Mouse (Mus musculus): Measurements from ENCODE around the gene Rrp12.
A peak's percentile ranks its signal among the peaks of the same experiment; 100 is the strongest.
"Not testable (repeated sequence)": the region's sequence is repeated elsewhere in the genome, so short reads cannot be mapped to it uniquely, and the experiment has no call there.

The Rrp12 gene

DNA sequence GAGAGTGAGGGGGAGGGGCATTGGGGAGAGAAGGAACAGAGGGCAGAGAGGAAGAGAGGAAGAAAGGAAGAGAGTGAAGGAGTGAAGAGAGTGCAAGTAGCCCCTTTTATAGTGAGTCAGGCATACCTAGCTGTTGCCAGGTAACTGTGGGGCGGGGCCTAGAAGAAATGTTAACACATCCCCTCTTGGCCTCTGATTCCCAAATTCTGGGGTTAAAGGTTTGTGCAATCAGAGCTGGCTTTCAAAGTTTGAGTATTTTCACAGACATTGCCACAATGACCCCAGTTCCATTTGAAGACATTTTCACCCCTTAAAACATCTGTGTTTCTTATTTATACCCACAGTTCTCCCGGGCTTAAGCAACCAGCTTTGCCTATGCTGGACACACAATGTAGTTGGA lies 9.3 kb upstream of the Rrp12 start:
- no peak for DNase-seq

DNA sequence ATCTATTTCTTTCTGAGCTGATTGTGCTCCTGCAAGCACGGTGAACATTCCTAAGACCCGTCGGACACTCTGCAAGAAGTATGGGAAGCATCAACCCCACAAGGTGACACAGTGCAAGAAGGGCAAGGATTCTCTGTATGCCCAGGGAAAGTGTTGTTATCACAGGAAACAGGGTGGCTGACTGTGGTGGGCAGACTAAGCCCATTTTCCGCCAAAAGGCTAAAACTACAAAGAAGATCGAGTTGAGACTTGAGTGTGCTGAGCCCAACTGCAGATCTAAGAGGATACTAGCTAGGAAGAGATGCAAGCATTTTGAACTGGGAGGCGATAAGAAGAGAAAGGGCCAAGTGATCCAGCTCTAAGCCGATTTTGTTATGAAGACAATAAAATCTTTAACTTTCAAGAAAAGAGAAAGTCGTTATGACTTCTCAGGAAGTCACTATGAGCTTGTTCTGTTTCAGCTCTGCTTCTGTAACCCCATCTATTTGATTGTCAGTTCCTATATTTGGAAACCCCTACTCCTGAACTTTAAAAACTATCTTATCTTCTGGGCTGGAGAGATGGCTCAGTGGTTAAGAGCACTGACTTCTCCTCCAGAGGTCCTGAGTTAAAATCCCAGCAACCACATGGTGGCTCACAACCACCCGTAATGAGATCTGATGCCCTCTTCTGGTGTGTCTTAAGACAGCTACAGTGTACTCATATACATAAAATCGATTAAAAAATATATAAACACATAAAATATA lies 7.0 kb upstream of the Rrp12 start:
- DNase-seq = no peak

DNA sequence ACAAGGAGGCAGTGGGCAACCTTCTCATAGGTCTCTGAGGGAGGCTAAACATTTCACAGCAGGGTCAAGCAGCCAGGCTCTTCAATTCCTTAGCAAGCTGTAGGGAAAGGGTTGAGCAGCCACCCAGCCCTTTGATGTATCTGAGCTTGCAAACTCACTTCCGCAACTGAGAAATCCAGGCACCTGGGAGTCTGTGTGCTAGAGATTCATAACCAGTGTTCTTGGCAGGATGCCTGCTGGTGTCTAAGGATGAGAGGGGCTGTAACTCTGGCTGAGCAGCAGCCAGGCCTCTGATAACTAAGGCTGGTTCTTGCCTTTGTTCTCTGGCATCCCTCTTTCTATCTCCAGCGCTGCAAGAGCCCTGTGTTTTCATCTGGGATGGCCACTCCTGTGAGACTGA lies 5.7 kb upstream of the Rrp12 start:
- DNase-seq = no peak

DNA sequence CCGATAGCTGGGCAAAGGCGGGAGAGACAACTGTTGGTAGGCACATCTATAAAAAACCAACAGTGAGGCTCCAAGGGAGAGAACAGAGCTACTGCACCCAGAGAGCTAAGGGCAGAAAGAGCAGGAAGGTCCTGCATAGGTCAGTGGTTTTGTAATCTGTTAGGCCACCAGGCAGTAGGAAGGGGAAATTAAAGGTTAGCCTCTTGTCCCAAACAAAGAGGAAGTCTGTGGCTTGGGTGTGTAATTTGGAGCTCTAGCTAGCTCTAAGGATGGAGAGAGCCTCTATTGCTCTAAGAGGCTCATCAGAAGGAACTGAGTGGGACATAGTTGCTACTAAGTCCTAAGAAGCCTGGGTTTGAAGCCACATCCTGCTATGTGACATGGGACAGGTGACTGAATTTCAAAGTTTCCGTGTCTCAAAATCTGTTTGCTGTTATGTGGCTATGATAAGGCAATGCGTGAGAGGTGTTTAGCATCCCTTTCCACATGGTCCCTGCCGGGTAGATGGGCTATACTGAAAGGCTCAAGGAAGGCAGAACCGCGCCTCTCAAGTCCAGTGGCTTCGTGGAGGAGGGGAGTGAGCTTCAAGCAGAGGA lies 4.6 kb upstream of the Rrp12 start:
- DNase-seq = no peak

DNA sequence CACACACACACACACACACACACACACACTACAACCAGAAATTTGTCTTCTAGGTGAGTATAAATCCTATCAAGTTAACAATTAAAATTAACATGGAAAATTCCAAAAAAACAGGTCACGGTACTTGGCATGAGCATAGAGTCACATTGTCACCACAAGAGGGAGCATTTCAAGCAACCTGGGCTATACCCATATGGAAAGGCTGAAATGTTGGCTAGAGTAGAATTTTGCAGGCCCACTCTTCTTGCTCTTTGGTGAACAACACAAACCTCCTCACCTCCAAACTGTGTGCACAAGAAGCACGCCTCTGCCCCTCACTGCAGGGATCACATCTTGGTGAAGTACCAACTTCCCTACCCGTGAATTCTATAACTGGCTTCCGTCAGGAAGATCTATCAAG lies 2.9 kb upstream of the Rrp12 start:
- no peak for DNase-seq

DNA sequence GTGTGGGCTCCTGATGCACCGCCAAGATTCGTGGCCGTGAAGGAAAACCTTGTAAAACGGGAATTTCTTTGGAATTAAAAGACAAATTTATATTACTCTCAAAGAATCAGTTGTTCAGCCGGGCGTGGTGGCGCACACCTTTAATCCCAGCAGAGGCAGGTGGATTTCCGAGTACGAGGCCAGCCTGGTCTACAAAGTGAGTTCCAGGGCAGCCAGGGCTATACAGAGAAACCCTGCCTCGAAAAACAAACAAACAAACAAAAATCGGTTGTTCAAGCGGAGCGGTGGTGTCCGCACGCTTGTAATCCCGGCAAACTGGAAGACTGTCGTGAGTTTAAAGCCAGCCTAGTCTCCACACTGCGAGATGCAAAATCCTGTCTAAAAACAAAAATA lies 342 bp upstream of the Rrp12 start:
- no peak for DNase-seq

DNA sequence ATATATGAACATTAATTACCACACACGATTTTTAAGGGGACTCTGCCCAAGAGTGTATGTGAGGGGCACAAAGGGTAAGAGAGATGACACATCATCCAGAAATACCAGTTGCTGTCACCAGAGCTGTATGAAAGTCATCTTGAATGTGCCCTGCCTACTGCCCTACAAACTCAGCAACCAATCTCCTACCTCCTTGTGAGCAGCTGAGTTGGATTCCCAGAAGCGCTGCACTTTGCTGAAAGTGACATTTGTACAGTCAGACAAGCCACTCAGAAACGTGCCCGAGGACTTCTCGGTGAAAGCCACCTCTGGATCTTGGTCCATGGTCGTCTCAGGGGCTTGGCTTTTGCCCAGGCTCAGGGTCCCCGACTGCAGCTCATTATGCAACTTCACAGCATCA lies 1.0 kb downstream of the Rrp12 start:
- DNase-seq = no peak

DNA sequence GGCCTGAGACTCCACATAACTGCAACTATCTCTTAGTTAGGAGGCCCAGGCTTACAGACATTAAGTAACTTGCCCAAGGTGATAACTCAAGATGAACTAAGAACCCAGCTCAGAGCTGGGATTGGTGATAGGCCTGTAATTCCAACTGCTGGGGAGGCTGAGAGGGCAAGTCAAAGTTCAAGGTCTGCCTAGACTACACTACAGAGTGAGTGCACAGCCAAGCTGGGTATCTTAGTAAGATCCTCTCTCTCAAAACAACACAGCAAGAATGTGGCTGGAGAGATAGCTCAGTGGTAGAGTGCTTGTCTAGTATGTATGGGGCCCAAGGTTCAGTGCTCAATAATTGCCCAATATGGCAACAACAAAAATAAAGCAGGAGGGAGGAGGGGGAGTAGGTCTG lies 7.8 kb downstream of the Rrp12 start:
- DNase-seq = no peak

DNA sequence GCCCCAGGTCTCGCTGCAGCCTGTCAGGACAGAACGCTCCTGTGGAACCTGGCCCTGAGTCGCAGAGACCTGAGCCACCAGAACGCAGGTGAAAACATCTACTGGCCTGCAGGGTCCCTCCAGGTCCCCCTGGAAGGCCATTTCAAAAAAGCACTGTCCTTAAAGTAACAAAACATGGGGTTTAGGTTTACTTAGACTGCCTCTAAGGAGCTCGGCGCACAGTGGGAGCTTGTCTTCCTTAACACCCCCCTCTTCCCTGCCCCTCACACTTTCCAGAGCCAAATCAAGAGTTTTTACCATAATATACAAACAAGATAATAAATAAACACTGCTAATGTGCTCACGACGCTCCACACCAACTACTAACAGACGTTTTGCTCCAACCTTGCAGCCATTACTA lies 12.1 kb downstream of the Rrp12 start:
- no peak for DNase-seq

DNA sequence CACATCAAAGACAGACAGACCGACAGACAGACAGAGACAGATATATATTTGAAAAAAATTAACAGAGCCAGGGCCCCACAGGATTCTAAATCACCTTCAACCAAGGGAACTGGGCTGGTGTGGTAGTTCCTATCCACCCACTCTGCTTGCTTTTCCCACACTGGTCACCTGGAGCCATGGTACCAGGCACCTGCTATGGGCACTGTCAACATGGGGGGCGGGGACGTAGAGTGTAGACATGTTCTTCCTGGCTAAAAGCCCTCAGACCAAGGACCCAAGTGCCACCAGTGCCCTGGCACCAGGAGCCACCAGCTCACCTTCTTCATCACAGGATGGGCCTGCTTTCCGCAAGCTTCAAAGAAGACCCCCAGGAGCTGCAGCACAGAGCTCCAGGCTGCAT lies 14.1 kb downstream of the Rrp12 start:
- DNase-seq = no peak

DNA sequence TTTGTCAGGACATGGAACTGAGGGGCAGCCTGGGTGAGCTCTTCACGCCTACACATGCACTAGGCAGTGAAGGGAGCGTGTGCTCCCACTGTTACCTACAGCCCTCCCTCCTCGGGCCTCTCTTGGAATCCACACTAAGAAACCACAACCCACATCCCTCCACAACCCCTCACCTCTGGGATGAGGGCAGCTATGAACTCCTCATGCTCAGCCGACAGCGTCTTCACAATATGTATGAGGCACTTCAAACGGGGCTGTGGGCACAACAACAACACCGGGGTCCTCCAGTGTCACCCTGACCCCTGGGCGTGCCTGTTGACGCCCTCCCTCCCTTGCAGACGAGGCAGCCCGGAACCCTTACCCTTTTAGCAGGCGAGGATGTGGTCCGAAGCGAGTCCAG lies 21.6 kb downstream of the Rrp12 start:
- DNase-seq = no peak

DNA sequence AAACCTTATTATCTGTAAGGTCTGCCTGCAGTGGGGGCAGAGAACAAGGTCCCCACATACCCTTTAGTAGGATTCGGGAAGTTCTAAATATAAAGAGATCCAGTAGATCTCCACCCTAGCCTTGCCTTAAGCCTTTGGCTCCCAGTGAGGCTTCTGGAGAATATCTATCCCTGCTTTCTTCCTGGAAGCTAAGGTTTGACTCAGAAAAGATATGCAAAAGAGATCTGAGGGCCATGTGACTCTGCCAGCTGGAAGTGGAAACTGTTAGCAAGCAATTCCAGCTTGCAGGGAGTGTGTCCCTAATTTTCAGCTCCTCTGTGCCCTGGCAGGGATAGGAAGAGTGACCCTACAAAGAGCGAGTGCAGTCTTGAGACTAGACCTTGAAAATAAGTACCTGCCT lies 23.7 kb downstream of the Rrp12 start:
- DNase-seq = no peak

DNA sequence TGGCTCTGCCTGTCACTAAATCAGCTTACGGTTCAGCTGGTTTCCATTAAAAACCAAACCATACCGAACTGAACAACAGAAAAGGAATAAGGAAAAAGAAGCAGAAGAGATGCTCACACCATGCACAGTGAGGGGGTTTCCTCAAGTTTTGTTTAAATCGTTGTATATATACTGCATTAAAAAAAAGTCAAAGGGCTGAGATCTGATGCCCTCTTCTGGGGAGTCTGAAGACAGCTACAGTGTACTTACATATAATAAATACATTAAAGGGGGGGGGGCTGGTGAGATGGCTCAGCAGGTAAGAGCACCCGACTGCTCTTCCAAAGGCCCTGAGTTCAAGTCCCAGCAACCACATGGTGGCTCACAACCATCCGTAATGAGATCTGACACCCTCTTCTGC lies 26.0 kb downstream of the Rrp12 start:
- not testable (repeated sequence) for DNase-seq

DNA sequence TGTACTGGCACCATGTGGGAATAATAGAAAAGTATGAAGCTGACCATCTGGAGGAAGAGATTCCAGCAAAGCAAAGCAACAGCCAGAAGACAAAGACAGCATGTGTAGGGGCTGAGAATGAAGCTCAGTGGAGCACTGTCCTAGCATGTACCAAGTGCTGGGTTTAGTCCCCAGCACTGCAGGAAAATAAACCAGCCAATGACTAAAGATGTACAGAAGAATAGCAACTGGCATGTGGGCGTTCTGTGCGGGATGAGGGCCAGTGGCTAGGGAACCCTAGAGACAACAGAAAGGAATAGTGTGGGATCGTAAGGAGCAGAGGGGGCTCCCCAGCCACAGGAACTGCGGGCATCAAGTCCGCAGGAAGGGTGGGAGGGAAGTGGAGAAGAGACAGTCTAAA lies 26.7 kb downstream of the Rrp12 start:
- no peak for DNase-seq

DNA sequence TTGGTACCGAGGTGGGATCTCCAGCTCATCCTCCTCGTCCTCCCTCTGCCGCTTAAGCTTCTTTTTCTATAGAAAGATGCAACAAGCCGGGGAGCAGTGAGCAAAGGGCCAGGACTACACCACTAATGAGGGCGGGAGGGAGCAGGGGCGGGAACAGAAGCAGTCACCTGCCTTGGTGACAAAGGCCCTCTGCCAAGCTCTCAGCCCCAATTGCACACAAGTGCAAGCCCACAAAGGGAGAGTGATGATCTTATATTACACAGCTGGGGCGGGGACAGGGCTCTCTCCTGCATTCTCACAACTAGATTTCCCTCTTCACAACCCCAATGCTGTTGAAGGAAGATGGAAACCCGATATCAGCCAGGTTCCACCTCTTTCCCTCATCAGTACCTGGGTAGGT lies 29.3 kb downstream of the Rrp12 start:
- no peak for DNase-seq

DNA sequence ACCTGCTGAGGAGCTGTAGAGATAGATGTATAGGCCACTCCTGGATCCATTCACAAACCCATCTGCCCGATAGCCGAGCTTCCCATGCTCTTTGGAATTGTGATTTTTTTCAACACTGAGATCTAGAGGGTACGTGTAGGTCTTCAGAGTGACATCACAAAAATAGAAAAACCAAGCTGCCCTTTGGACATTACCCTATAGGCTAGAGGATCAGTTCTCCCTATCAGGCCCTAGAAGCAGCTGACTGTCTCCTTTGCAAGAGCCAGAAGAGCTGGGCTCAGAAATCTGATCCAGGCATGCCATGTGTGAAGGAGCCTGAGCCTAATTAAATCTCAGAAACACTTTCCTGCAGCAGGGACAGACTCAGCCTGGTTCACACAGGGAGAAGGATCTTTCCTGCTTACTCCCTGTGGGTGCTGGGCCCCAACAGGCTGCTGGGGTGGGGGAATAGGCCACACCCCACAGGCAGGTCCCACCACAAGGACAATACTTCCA lies 38.1 kb downstream of the Rrp12 start:
- no peak for DNase-seq

DNA sequence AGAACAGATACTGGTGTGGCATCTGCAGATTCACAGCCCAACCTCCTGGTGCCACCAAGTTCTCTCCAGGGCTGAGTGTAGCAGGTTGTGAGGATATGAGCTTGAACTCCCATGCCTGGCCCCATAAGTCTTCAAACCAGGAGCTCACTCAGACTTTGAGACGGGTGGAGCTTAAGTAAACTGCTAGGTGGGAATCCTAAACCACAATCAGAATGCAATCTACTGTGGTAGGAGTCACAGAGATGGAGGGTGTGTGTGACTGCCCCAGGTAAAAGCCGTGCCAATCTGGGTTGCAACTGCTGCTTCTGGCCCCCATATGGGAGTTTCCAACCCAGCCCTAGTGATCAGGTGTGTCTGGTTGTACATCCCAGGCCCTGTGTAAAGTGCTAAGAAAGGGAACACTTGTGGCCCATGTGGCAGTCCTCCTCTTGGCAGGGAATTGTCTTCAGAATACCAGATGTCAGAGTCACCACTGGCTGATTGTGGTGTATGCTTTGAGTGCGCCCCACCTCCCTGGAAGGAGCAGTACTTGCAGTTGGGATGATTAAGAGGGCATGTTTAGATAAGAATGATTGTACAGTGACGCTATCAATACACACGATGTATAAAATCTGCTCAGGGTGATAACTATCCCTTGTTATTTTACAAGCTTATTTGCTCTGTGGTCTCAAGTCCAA lies 38.7 kb downstream of the Rrp12 start:
- DNase-seq = no peak

DNA sequence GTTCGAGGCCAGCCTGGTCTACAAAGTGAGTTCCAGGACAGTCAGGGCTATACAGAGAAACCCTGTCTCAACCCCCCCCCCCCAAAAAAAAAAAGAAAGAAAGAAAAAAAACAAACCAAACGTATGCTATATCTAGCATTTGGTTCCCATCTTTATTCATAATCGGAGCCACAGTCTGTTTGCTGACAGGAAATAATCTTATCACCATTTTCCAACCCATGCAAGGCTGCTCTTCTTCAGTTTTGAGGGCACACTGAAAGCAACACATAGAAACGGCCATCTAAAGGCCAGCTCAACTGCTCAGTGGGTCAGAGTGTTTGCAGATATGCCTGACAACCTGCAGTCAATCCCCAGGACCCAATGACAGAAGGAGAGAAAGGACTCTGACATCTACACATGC lies 43.5 kb downstream of the Rrp12 start:
- DNase-seq = no peak

DNA sequence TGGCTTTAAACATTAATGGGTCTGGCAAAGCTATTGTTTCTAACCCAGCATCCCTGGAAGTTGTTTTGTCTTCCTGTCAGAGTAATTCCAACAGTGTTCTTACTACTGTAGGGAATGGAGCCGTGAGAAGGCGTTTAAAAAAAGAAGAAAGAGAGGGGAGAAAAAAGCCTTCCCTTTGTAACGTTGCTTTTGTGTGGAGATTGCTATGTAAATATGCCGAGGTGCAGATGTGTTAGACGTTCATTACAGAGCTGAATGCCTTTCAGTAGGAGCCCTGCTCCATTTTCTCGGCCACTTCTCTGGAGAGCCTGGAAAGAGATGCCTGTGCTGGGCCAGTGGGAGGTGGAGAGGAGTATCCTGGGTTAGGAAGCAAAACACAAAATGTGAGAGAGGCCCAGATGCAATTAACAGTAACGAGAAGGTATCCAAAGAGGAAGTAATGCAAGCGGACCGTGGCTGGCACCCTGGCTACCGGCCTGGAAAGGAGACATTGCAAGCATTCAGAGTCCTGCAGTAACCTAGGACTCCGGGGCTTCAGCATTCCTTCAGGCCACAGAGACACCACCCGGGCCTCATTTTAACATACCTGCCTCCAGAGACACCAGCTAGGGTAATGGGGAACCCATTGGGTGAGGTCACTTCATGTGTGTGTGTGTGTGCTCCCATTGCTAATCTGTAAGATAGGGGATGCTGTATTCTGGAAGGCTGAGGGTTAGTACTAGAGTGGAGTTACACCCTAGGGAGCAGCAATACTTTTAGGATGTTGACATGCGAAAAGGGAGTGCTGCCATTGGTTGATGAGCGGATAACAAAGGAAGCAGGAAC lies 45.0 kb downstream of the Rrp12 start:
- peak in 1 of 2 experiments; percentile 7 for DNase-seq

DNA sequence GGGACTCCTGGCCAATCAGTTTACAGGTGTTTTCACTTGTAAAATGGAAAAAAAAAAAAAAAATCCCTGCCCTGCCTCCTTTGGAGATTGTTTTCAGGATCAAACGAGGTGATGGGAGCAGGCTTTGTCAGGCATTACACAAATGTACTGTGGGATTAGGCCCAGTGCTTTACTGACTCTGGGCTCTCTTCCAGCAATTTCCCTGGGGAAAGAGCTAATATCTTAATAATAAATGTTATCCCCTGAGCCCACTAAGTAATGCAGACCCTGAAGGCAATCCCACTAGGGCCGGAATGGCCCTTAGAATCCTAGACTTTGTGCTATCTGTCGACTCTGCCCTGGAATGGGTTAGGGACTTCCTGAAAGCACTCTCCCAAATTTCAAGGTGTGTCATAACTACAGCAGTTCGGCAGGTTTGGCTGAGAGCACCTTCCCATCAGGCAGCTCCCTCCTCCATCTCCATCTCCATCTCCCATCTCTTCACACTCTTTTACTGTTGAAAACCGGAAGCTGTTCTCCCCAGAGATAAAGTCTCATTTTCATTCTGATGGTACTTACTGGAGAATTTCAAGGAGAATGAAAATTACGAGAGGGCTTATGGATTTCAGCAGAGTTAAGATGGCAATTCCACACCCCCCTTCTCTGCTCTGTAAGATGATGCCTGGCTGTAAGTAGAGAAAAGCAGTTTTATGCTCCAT lies 45.8 kb downstream of the Rrp12 start:
- no peak for DNase-seq

DNA sequence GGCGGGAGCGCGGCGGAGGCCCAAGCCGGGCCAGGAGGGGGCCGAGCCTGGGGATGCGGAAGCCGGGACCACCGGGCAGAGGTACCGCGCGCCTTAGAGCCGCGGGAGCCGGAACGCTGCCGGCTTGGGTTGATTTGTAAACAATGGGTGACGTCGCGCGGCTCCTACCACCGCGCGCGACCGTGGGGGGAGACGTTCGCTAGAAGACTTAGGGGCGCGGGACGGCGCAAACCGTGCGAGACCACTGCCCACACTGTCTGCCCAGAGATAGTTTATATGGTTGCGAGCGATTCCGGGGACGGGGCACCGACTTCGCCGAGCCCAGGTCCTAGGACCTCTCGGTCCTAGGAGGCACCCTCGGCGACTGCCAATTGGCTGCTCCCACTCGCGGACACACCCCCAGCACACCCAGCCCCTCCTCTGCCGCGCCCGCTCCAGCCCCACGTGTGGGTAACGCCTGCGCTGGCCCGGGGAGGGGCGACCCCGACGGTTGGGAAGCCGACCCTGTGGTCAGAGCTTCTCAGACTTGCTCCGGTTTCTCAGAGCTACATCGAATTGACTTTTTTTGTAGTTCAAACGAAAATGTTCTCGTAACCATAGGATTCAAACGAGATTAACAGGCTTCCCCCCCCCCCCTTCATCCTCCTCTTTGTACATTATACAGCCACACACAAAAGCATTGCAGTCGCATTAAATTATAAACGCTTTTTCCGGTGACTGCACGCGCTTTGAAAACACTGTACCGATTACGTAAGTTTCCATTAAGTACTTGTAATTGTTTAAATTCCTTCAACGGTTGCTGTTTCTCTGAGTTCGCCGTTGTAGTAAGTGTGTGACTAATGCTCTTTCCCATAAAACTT lies 47.8 kb downstream of the Rrp12 start, which contains the start of gene Frat2:
Gene Frat2 (minus strand): TSS at position 141 of the 860 bp plus-strand sequence.
- DNase-seq = peak; percentile 80 to 84

DNA sequence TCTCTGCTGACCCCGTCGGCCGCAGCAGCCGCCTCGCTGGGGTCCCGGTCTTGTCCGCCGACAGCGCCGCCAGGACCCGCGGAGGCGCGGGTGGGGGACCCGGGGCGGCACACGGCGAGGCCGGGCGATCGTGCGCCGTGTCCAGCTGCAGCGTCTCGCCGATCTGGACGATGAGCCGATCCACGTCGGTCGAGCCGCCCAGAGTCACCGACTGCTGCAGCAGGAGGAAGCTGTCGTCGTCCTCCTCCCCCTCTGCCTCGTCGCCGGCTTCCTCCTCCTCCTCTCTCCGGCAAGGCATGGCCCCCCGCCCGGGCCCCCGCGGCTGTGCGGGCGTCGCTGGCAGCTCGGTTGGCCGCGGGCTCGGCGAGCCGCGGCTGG lies 48.4 kb downstream of the Rrp12 start:
- DNase-seq = not testable (repeated sequence)
